Mouse (Mus musculus): ENCODE results near the gene Atg10. TPM values are rescaled to one million over a fixed set of nuclear protein-coding genes. Genes with fewer than 3 reads are reported as not detected.

Gene Atg10
- polyA plus RNA-seq, 1 experiment from 2014 or later, result 15.8 TPM

DNA sequence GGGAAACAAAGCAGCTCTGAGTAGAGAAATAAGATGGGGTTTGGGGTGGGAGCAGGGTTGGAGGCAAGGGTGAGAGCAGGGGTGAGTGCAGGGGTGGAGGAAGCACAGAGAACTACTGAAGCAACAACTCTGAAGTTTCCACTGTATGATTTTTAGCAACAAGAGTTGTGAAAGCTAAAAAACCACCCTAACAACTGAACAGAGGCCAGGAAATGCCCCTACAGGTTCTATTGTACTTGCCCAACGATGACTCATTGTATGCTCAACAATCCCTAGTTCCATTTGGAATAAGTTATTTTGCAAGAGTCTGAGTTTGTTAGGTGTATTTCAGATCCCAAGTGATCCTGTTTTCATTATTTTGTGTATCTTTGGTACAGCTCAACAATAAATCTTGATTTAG, 182.5 kb downstream of the Atg10 start:
- no peaks in the 10 kb centered on the region for H3K27me3 ChIP-seq
- no peaks in the 10 kb centered on the region for H3K9me3 ChIP-seq
- ATAC-seq (ENCODE audit: low FRiP score, low read depth), result no peak
- H3K4me2 ChIP-seq (replicated peaks), result no peak overlapping the region
- H3K4me1 ChIP-seq, result no peaks in the 10 kb centered on the region
- no peak overlapping the region for H3K4me3 ChIP-seq
- H3K27ac ChIP-seq (replicated peaks), result no peak overlapping the region
- no peak overlapping the region for H3K9ac ChIP-seq (replicated peaks)
- WGBS, result 94% methylated on average over 1 of the region's 1 CpGs
- no peaks in the 10 kb centered on the region for H3K36me3 ChIP-seq

- Histone ChIP-seq H3K36me3 (no peaks in the 10 kb centered on the region), H3K4me2 (replicated peaks) (no peak overlapping the region), H3K9ac (replicated peaks) (no peak overlapping the region), H3K9me3 (no peaks in the 10 kb centered on the region), H3K27me3 (no peaks in the 10 kb centered on the region), H3K27ac (replicated peaks) (no peak overlapping the region), H3K4me1 (no peaks in the 10 kb centered on the region), H3K4me3 (no peak overlapping the region)
- no peak for ATAC-seq (ENCODE audit: low FRiP score, low read depth)
Measured at GRCm38 (mm10) chr13:91040421-91040820, 183.3 kb downstream of the Atg10 start.

- Histone ChIP-seq H3K4me1 (no peaks in the 10 kb centered on the region), H3K27ac (replicated peaks) (no peak overlapping the region), H3K4me3 (no peak overlapping the region), H3K4me2 (replicated peaks) (no peak overlapping the region), H3K27me3 (no peaks in the 10 kb centered on the region), H3K9me3 (no peaks in the 10 kb centered on the region), H3K9ac (replicated peaks) (no peak overlapping the region), H3K36me3 (no peaks in the 10 kb centered on the region)
- peak; percentile 89 for ATAC-seq (ENCODE audit: low FRiP score, low read depth)
- 57% methylated on average over 11 of the region's 11 CpGs for WGBS
Measured at GRCm38 (mm10) chr13:91039201-91039807, 184.5 kb downstream of the Atg10 start.

DNA sequence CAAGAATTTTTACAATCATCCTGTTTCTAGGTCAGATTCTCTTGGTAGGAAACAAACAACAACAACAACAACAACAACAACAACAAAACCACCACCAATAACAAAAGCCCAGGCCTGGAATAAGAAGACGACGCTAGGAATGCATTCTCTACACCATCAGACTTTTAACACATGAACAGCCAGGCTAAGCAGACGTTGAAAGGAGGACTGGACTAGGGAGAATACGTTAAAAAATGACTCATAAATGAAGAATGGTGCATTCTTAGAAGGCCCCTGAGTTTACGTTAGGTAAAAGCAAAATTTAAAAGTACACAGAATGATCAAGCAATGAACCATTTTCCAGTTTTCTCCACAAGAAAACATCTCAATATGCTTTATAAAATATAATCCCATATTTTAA, 185.1 kb downstream of the Atg10 start:
- Histone ChIP-seq H3K4me1 (no peaks in the 10 kb centered on the region), H3K4me2 (replicated peaks) (no peak overlapping the region), H3K27ac (replicated peaks) (no peak overlapping the region), H3K27me3 (no peaks in the 10 kb centered on the region), H3K36me3 (no peaks in the 10 kb centered on the region), H3K9me3 (no peaks in the 10 kb centered on the region), H3K9ac (replicated peaks) (no peak overlapping the region), H3K4me3 (no peak overlapping the region)
- 77% methylated on average over 5 of the region's 5 CpGs for WGBS
- ATAC-seq (ENCODE audit: low FRiP score, low read depth), result no peak

DNA sequence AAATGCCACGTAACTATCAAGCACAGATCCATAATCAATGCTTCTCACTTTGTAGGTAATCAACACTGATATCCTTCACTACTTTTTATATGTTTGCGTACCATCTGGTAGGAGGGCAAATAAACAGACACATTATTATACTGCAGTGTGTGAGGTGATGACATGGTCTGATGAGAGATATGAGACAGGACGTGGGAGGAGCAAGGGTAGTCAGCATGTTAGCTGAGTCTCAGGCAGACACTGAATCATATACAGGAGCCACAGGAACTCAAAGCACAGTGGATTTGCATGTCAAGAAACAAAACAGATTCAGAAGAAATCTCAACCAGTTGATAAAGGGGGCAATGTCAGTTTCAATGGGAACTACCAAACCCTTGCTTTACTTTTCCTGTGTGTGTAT, 185.7 kb downstream of the Atg10 start:
- no peak for ATAC-seq (ENCODE audit: low FRiP score, low read depth)
- Histone ChIP-seq H3K9ac (replicated peaks) (no peak overlapping the region), H3K36me3 (no peaks in the 10 kb centered on the region), H3K4me2 (replicated peaks) (no peak overlapping the region), H3K27me3 (no peaks in the 10 kb centered on the region), H3K27ac (replicated peaks) (no peak overlapping the region), H3K9me3 (no peaks in the 10 kb centered on the region), H3K4me1 (no peaks in the 10 kb centered on the region), H3K4me3 (no peak overlapping the region)
- 91% methylated on average over 3 of the region's 3 CpGs for WGBS

DNA sequence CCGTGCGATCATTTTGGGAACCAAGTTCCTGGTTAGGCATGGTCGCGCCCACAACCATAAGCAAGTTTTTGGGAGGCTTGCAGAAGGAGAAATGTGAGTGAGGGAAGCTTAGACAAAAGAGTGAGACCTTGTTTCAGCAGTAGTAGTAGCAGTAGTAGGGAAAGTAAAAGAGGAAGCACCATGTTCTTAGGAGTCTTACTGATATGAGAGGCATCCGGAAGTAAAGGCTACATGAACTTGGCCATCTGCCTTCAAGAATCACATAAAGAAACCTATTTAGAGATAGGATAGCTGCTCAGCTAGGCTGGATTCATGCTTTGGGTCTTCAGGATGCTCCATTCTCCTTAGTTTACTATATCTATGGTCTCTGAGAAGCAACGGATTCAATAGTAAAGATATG, 186.4 kb downstream of the Atg10 start:
- no peaks in the 10 kb centered on the region for H3K9me3 ChIP-seq
- H3K9ac ChIP-seq (replicated peaks), result no peak overlapping the region
- no peak overlapping the region for H3K4me3 ChIP-seq
- ATAC-seq (ENCODE audit: low FRiP score, low read depth), result no peak
- 88% methylated on average over 6 of the region's 6 CpGs for WGBS
- H3K36me3 ChIP-seq, result no peaks in the 10 kb centered on the region
- H3K4me1 ChIP-seq, result no peaks in the 10 kb centered on the region
- no peak overlapping the region for H3K4me2 ChIP-seq (replicated peaks)
- H3K27ac ChIP-seq (replicated peaks), result no peak overlapping the region
- H3K27me3 ChIP-seq, result no peaks in the 10 kb centered on the region

- Histone ChIP-seq H3K9me3 (no peaks in the 10 kb centered on the region), H3K27me3 (no peaks in the 10 kb centered on the region), H3K4me2 (replicated peaks) (no peak overlapping the region), H3K27ac (replicated peaks) (no peak overlapping the region), H3K4me1 (no peaks in the 10 kb centered on the region), H3K4me3 (no peak overlapping the region), H3K36me3 (no peaks in the 10 kb centered on the region), H3K9ac (replicated peaks) (no peak overlapping the region)
- 86% methylated on average over 2 of the region's 2 CpGs for WGBS
- no peak for ATAC-seq (ENCODE audit: low FRiP score, low read depth)
Measured at GRCm38 (mm10) chr13:91031836-91032235, 191.9 kb downstream of the Atg10 start.

DNA sequence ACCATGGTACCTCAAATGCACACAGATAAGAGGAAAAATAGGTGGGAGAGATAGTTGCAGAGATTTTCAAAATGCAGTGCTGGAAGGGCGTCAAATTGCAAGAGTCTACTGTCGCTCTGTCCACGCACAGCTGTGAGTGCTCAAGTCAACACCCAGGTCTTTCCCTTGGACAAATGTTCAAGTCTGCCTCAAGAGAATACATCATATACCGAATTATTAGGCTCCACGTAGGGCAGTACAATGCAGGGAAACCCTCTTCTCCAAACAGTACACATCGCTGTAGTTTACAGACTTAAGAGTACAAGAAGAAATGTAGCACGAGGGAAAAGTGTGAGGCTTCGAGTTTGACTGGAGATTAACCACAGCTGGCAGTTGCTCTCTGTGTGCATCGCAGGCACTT, 200.3 kb downstream of the Atg10 start:
- H3K4me3 ChIP-seq, result no peak overlapping the region
- H3K9ac ChIP-seq (replicated peaks), result no peak overlapping the region
- ATAC-seq (ENCODE audit: low FRiP score, low read depth), result no peak
- WGBS, result 94% methylated on average over 9 of the region's 9 CpGs
- H3K4me2 ChIP-seq (replicated peaks), result no peak overlapping the region
- no peak overlapping the region for H3K27ac ChIP-seq (replicated peaks)
- H3K9me3 ChIP-seq, result no peaks in the 10 kb centered on the region
- H3K4me1 ChIP-seq, result no peaks in the 10 kb centered on the region
- no peaks in the 10 kb centered on the region for H3K27me3 ChIP-seq
- no peaks in the 10 kb centered on the region for H3K36me3 ChIP-seq

DNA sequence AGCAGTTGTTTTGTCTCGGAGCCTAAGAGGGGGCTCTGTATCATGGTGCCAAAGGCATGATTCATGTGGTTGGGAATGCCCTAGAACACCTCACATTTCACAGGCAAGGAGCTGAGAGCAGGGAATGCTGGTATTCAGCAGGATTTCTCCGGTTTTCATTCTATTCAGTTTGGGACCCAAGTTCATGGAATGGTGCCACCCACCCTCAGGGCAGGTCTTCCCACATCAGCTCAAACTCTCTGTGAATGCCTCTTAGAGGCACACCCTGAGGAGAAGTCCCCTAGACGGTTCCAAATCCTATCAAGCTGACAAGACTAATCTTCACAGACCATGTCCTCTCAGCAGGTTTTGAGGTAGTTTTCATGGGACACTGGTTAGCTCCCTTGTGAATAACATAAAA, 211.9 kb downstream of the Atg10 start:
- Histone ChIP-seq H3K9ac (replicated peaks) (no peak overlapping the region), H3K27ac (replicated peaks) (no peak overlapping the region), H3K4me1 (no peaks in the 10 kb centered on the region), H3K4me2 (replicated peaks) (no peak overlapping the region), H3K36me3 (no peaks in the 10 kb centered on the region), H3K27me3 (no peaks in the 10 kb centered on the region), H3K4me3 (no peak overlapping the region), H3K9me3 (no peaks in the 10 kb centered on the region)
- ATAC-seq (ENCODE audit: low FRiP score, low read depth), result no peak
- 40% methylated on average over 3 of the region's 3 CpGs for WGBS

DNA sequence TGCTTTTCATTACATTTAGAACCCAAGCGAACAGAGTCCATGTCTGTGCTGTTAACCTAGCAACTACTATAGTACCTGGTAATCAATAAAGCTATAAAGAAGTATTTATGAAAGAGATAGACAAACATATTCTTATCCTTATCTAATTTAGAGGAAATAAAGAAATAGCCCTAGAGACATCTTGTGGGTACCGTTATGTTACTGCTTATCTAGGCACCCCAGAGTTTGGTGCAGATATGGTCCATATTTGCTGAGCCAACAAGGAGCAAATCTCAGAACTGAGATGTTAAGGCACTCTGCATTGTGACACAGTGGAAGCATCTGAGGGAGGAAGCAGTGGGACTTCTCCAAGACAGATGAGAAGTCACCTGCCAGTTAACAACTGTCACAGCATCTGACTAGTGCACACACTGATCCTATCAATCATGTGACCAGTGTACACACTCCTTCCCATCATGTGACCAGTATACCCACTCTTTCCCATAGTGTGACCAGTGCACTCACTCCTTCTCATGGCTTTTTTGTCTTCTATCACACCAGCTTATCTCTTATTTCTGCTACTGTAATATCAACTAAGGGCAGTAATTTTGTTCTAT, 228.6 kb downstream of the Atg10 start:
- 86% methylated on average over 2 of the region's 2 CpGs for WGBS
- Histone ChIP-seq H3K36me3 (no peaks in the 10 kb centered on the region), H3K4me3 (no peak overlapping the region)

GRCm38 (mm10) chr13:90993602-90994001, 230.2 kb downstream of the Atg10 start:
- ATAC-seq (ENCODE audit: low FRiP score, low read depth), result 0 out of 2 replicates have a peak, but pooled peaks have one; percentile 38
- H3K9me3 ChIP-seq, result no peaks in the 10 kb centered on the region
- WGBS, result 86% methylated on average over 13 of the region's 13 CpGs
- no peak overlapping the region for H3K27ac ChIP-seq (replicated peaks)
- H3K4me3 ChIP-seq, result no peak overlapping the region
- no peak overlapping the region for H3K9ac ChIP-seq (replicated peaks)
- H3K4me1 ChIP-seq, result no peaks in the 10 kb centered on the region
- no peak overlapping the region for H3K4me2 ChIP-seq (replicated peaks)
- H3K27me3 ChIP-seq, result no peaks in the 10 kb centered on the region
- H3K36me3 ChIP-seq, result no peaks in the 10 kb centered on the region

More for the DNA sequence above, 228.6 kb downstream of the Atg10 start:
- H3K9me3 ChIP-seq, result no peaks in the 10 kb centered on the region
- H3K4me2 ChIP-seq (replicated peaks), result no peak overlapping the region
- H3K27me3 ChIP-seq, result no peaks in the 10 kb centered on the region
- no peak for ATAC-seq (ENCODE audit: low FRiP score, low read depth)
- no peaks in the 10 kb centered on the region for H3K4me1 ChIP-seq
- H3K27ac ChIP-seq (replicated peaks), result no peak overlapping the region
- no peak overlapping the region for H3K9ac ChIP-seq (replicated peaks)

GRCm38 (mm10) chr13:90992948-90993347, 230.8 kb downstream of the Atg10 start:
- H3K4me2 ChIP-seq (replicated peaks), result no peak overlapping the region
- no peaks in the 10 kb centered on the region for H3K9me3 ChIP-seq
- WGBS, result 87% methylated on average over 5 of the region's 5 CpGs
- no peaks in the 10 kb centered on the region for H3K36me3 ChIP-seq
- no peak overlapping the region for H3K9ac ChIP-seq (replicated peaks)
- H3K27ac ChIP-seq (replicated peaks), result no peak overlapping the region
- no peaks in the 10 kb centered on the region for H3K27me3 ChIP-seq
- no peak overlapping the region for H3K4me3 ChIP-seq
- H3K4me1 ChIP-seq, result no peaks in the 10 kb centered on the region
- no peak for ATAC-seq (ENCODE audit: low FRiP score, low read depth)

- no peaks in the 10 kb centered on the region for H3K9me3 ChIP-seq
- ATAC-seq (ENCODE audit: low FRiP score, low read depth), result no peak
- no peaks in the 10 kb centered on the region for H3K27me3 ChIP-seq
- H3K4me3 ChIP-seq, result no peak overlapping the region
- 85% methylated on average over 3 of the region's 3 CpGs for WGBS
- H3K4me1 ChIP-seq, result no peaks in the 10 kb centered on the region
- no peak overlapping the region for H3K4me2 ChIP-seq (replicated peaks)
- H3K27ac ChIP-seq (replicated peaks), result no peak overlapping the region
- no peaks in the 10 kb centered on the region for H3K36me3 ChIP-seq
- no peak overlapping the region for H3K9ac ChIP-seq (replicated peaks)
Measured at GRCm38 (mm10) chr13:90988226-90988625, 235.5 kb downstream of the Atg10 start.

Data from midbrain, embryonic 12.5 days (tissue).